Mouse (Mus musculus): ENCODE results near the gene Adcy2. TPM values are rescaled to one million over a fixed set of nuclear protein-coding genes. Genes with fewer than 3 reads are reported as not detected.

The Adcy2 gene
- polyA plus RNA-seq, 1 experiment from 2014 or later, result 4.2 TPM

GRCm38 (mm10) chr13:68931602-68932282 lies 67.6 kb downstream of the Adcy2 start:
- 84% methylated on average over 8 of the region's 8 CpGs for WGBS
- no peak overlapping the region for H3K27ac ChIP-seq (ENCODE audit: low read length)
- no peak overlapping the region for H3K4me2 ChIP-seq (ENCODE audit: low read length)
- ATAC-seq, result no peak
- H3K4me1 ChIP-seq (replicated peaks; ENCODE audit: control insufficient read depth, insufficient read depth, low read length), result no peaks in the 10 kb centered on the region
- H3K36me3 ChIP-seq (ENCODE audit: control insufficient read depth, insufficient read depth), result no peaks in the 10 kb centered on the region
- no peaks in the 10 kb centered on the region for H3K9me3 ChIP-seq (ENCODE audit: control insufficient read depth, low read length)
- no peak overlapping the region for H3K4me3 ChIP-seq (replicated peaks; ENCODE audit: low read length)
- H3K9ac ChIP-seq (replicated peaks; ENCODE audit: low read depth, low read length), result no peak overlapping the region
- no peaks in the 10 kb centered on the region for H3K27me3 ChIP-seq (replicated peaks; ENCODE audit: control insufficient read depth, insufficient read depth, low read length)

GRCm38 (mm10) chr13:68928469-68928868 lies 70.9 kb downstream of the Adcy2 start:
- ATAC-seq, result no peak
- Histone ChIP-seq H3K27ac (ENCODE audit: low read length) (no peak overlapping the region), H3K4me2 (ENCODE audit: low read length) (no peak overlapping the region), H3K9me3 (ENCODE audit: control insufficient read depth, low read length) (no peaks in the 10 kb centered on the region), H3K4me3 (replicated peaks; ENCODE audit: low read length) (no peak overlapping the region), H3K27me3 (replicated peaks; ENCODE audit: control insufficient read depth, insufficient read depth, low read length) (no peaks in the 10 kb centered on the region), H3K4me1 (replicated peaks; ENCODE audit: control insufficient read depth, insufficient read depth, low read length) (no peaks in the 10 kb centered on the region), H3K36me3 (ENCODE audit: control insufficient read depth, insufficient read depth) (no peaks in the 10 kb centered on the region), H3K9ac (replicated peaks; ENCODE audit: low read depth, low read length) (no peak overlapping the region)
- whole genome bisulfite sequencing, result 84% methylated on average over 6 of the region's 6 CpGs

- 85% methylated on average over 11 of the region's 11 CpGs for WGBS
- Histone ChIP-seq H3K4me1 (replicated peaks; ENCODE audit: control insufficient read depth, insufficient read depth, low read length) (no peaks in the 10 kb centered on the region), H3K9me3 (ENCODE audit: control insufficient read depth, low read length) (no peaks in the 10 kb centered on the region), H3K27ac (ENCODE audit: low read length) (no peak overlapping the region), H3K27me3 (replicated peaks; ENCODE audit: control insufficient read depth, insufficient read depth, low read length) (no peaks in the 10 kb centered on the region), H3K9ac (replicated peaks; ENCODE audit: low read depth, low read length) (no peak overlapping the region), H3K4me2 (ENCODE audit: low read length) (no peak overlapping the region), H3K4me3 (replicated peaks; ENCODE audit: low read length) (no peak overlapping the region), H3K36me3 (ENCODE audit: control insufficient read depth, insufficient read depth) (no peaks in the 10 kb centered on the region)
- ATAC-seq, result no peak
Measured at GRCm38 (mm10) chr13:68913666-68914288, 85.6 kb downstream of the Adcy2 start.

- Histone ChIP-seq H3K27me3 (replicated peaks; ENCODE audit: control insufficient read depth, insufficient read depth, low read length) (no peaks in the 10 kb centered on the region), H3K4me3 (replicated peaks; ENCODE audit: low read length) (no peak overlapping the region), H3K36me3 (ENCODE audit: control insufficient read depth, insufficient read depth) (no peaks in the 10 kb centered on the region), H3K9ac (replicated peaks; ENCODE audit: low read depth, low read length) (no peak overlapping the region), H3K27ac (ENCODE audit: low read length) (no peak overlapping the region), H3K4me2 (ENCODE audit: low read length) (no peak overlapping the region), H3K4me1 (replicated peaks; ENCODE audit: control insufficient read depth, insufficient read depth, low read length) (no peaks in the 10 kb centered on the region), H3K9me3 (ENCODE audit: control insufficient read depth, low read length) (no peaks in the 10 kb centered on the region)
- ATAC-seq, result no peak
- WGBS, result 54% methylated on average over 1 of the region's 1 CpGs
Measured at GRCm38 (mm10) chr13:68906667-68907066, 92.7 kb downstream of the Adcy2 start.

GRCm38 (mm10) chr13:68902708-68903107 lies 96.6 kb downstream of the Adcy2 start:
- 93% methylated on average over 1 of the region's 1 CpGs for WGBS
- Histone ChIP-seq H3K27me3 (replicated peaks; ENCODE audit: control insufficient read depth, insufficient read depth, low read length) (no peaks in the 10 kb centered on the region), H3K36me3 (ENCODE audit: control insufficient read depth, insufficient read depth) (no peaks in the 10 kb centered on the region), H3K9me3 (ENCODE audit: control insufficient read depth, low read length) (no peaks in the 10 kb centered on the region), H3K4me1 (replicated peaks; ENCODE audit: control insufficient read depth, insufficient read depth, low read length) (no peaks in the 10 kb centered on the region), H3K9ac (replicated peaks; ENCODE audit: low read depth, low read length) (no peak overlapping the region), H3K27ac (ENCODE audit: low read length) (no peak overlapping the region), H3K4me2 (ENCODE audit: low read length) (no peak overlapping the region), H3K4me3 (replicated peaks; ENCODE audit: low read length) (no peak overlapping the region)
- no peak for ATAC-seq

GRCm38 (mm10) chr13:68889929-68890593 lies 109.3 kb downstream of the Adcy2 start:
- Histone ChIP-seq H3K36me3 (ENCODE audit: control insufficient read depth, insufficient read depth) (no peaks in the 10 kb centered on the region), H3K9ac (replicated peaks; ENCODE audit: low read depth, low read length) (no peak overlapping the region), H3K4me2 (ENCODE audit: low read length) (no peak overlapping the region), H3K27me3 (replicated peaks; ENCODE audit: control insufficient read depth, insufficient read depth, low read length) (no peaks in the 10 kb centered on the region), H3K4me1 (replicated peaks; ENCODE audit: control insufficient read depth, insufficient read depth, low read length) (no peaks in the 10 kb centered on the region), H3K9me3 (ENCODE audit: control insufficient read depth, low read length) (no peaks in the 10 kb centered on the region), H3K27ac (ENCODE audit: low read length) (no peak overlapping the region), H3K4me3 (replicated peaks; ENCODE audit: low read length) (no peak overlapping the region)
- ATAC-seq, result no peak
- WGBS, result 91% methylated on average over 9 of the region's 9 CpGs

GRCm38 (mm10) chr13:68868776-68869175 lies 130.6 kb downstream of the Adcy2 start:
- no peak overlapping the region for H3K4me3 ChIP-seq (replicated peaks; ENCODE audit: low read length)
- no peaks in the 10 kb centered on the region for H3K9me3 ChIP-seq (ENCODE audit: control insufficient read depth, low read length)
- H3K4me1 ChIP-seq (replicated peaks; ENCODE audit: control insufficient read depth, insufficient read depth, low read length), result 0 out of 2 replicates have a peak, but pooled peaks cover 6% of the 10 kb centered on the region
- peak overlapping the region; percentile 6; the same call in 1 of the 2 replicates for H3K27ac ChIP-seq (ENCODE audit: low read length)
- whole genome bisulfite sequencing, result 82% methylated on average over 6 of the region's 6 CpGs
- ATAC-seq, result no peak
- no peak overlapping the region for H3K9ac ChIP-seq (replicated peaks; ENCODE audit: low read depth, low read length)
- H3K27me3 ChIP-seq (replicated peaks; ENCODE audit: control insufficient read depth, insufficient read depth, low read length), result no peaks in the 10 kb centered on the region
- H3K36me3 ChIP-seq (ENCODE audit: control insufficient read depth, insufficient read depth), result no peaks in the 10 kb centered on the region
- no peak overlapping the region for H3K4me2 ChIP-seq (ENCODE audit: low read length)

- peak; percentile 89 for ATAC-seq
- H3K27ac ChIP-seq (ENCODE audit: low read length), result peak overlapping the region; percentile 46
- no peaks in the 10 kb centered on the region for H3K27me3 ChIP-seq (replicated peaks; ENCODE audit: control insufficient read depth, insufficient read depth, low read length)
- H3K4me2 ChIP-seq (ENCODE audit: low read length), result no peak overlapping the region
- no peak overlapping the region for H3K9ac ChIP-seq (replicated peaks; ENCODE audit: low read depth, low read length)
- H3K9me3 ChIP-seq (ENCODE audit: control insufficient read depth, low read length), result no peaks in the 10 kb centered on the region
- H3K36me3 ChIP-seq (ENCODE audit: control insufficient read depth, insufficient read depth), result no peaks in the 10 kb centered on the region
- 0 out of 2 replicates have a peak, but pooled peaks cover 6% of the 10 kb centered on the region for H3K4me1 ChIP-seq (replicated peaks; ENCODE audit: control insufficient read depth, insufficient read depth, low read length)
- H3K4me3 ChIP-seq (replicated peaks; ENCODE audit: low read length), result no peak overlapping the region
- WGBS, result 36% methylated on average over 1 of the region's 1 CpGs
Measured at GRCm38 (mm10) chr13:68867940-68868655, 131.2 kb downstream of the Adcy2 start.

- no peaks in the 10 kb centered on the region for H3K27me3 ChIP-seq (replicated peaks; ENCODE audit: control insufficient read depth, insufficient read depth, low read length)
- no peak overlapping the region for H3K9ac ChIP-seq (replicated peaks; ENCODE audit: low read depth, low read length)
- H3K4me3 ChIP-seq (replicated peaks; ENCODE audit: low read length), result no peak overlapping the region
- H3K4me2 ChIP-seq (ENCODE audit: low read length), result no peak overlapping the region
- no peaks in the 10 kb centered on the region for H3K9me3 ChIP-seq (ENCODE audit: control insufficient read depth, low read length)
- H3K4me1 ChIP-seq (replicated peaks; ENCODE audit: control insufficient read depth, insufficient read depth, low read length), result 0 out of 2 replicates have a peak, but pooled peaks cover 4% of the 10 kb centered on the region
- peak; percentile 58 for ATAC-seq
- H3K36me3 ChIP-seq (ENCODE audit: control insufficient read depth, insufficient read depth), result no peaks in the 10 kb centered on the region
- 18% methylated on average over 4 of the region's 4 CpGs for WGBS
- H3K27ac ChIP-seq (ENCODE audit: low read length), result no peak overlapping the region
Measured at GRCm38 (mm10) chr13:68860036-68860435, 139.3 kb downstream of the Adcy2 start.
